Mouse (Mus musculus) heart, embryonic 16.5 days (tissue): ENCODE results near the gene E330017A01Rik. TPM values are rescaled to one million over a fixed set of nuclear protein-coding genes. Genes with fewer than 3 reads are reported as not detected.

Experiments
- ATAC-seq: fragments of 200-750 bp; cut with Nextera tagmentation; replicated peaks from 2 replicates; pipeline ENCODE4 v1.8.0; 2017; ENCODE audit warnings: moderate number of reproducible peaks; ENCODE audit not compliant: insufficient read depth, low FRiP score; ENCODE audit errors: extremely low read depth
- H3K27ac ChIP-seq: fragments of 300-500 bp; sonication (generic); 2 replicates; pipeline ENCODE4 v1.5.1; 2014; ENCODE audit warnings: mild to moderate bottlenecking, low read length, control low read depth, moderate library complexity
- H3K27me3 ChIP-seq: fragments of 300-500 bp; sonication (generic); 2 replicates; pipeline ENCODE4 v1.6.1; 2014; ENCODE audit warnings: low read length, mixed read lengths; ENCODE audit not compliant: control insufficient read depth, insufficient read depth
- H3K36me3 ChIP-seq: fragments of 300-500 bp; sonication (generic); 2 replicates; pipeline ENCODE4 v1.6.1; 2014; ENCODE audit not compliant: control insufficient read depth, insufficient read depth
- H3K4me1 ChIP-seq: fragments of 300-500 bp; sonication (generic); 2 replicates; pipeline ENCODE4 v1.6.1; 2014; ENCODE audit warnings: low read length, mixed read lengths; ENCODE audit not compliant: control insufficient read depth, insufficient read depth
- H3K4me2 ChIP-seq: fragments of 300-500 bp; sonication (generic); 2 replicates; pipeline ENCODE4 v1.6.1; 2014; ENCODE audit warnings: low read depth, mild to moderate bottlenecking, control low read depth, low read length
- H3K4me3 ChIP-seq: fragments of 300-500 bp; sonication (generic); 2 replicates; pipeline ENCODE4 v1.5.1; 2014; ENCODE audit warnings: mild to moderate bottlenecking, control low read depth, low read length
- H3K9ac ChIP-seq: fragments of 300-500 bp; sonication (generic); 2 replicates; pipeline ENCODE4 v1.6.1; 2014; ENCODE audit warnings: low read length, control low read depth
- H3K9me3 ChIP-seq: fragments of 300-500 bp; sonication (generic); replicated peaks from 2 replicates; pipeline ENCODE4 v1.6.1; 2016; ENCODE audit warnings: low read length; ENCODE audit not compliant: control insufficient read depth
- polyA plus RNA-seq: library from polyadenylated mRNA; unstranded; fragments of >200 nt; fragmentation: Nextera tagmentation; extraction: Ambion mirVana; gene quantifications from 2 replicates; pipeline ENCODE4 v1.2.1, GENCODE M21; 2015

E330017A01Rik gene
- polyA plus RNA-seq, 1 experiment from 2014 or later, result not detected

- Histone ChIP-seq H3K9ac (no peak overlapping the region), H3K4me2 (no peak overlapping the region), H3K27me3 (no peaks in the 10 kb centered on the region), H3K9me3 (no peaks in the 10 kb centered on the region), H3K4me3 (no peak overlapping the region), H3K4me1 (no peaks in the 10 kb centered on the region), H3K27ac (no peak overlapping the region), H3K36me3 (no peaks in the 10 kb centered on the region)
- no peak for ATAC-seq
Measured at GRCm38 (mm10) chr16:58589444-58589843, 49.1 kb downstream of the E330017A01Rik start.

Other genes with a start within 250 kb of the E330017A01Rik start
- gene Dcbld2, start 230.3 kb downstream of the E330017A01Rik start, polyA plus RNA-seq, result 7.5 and 8.6 TPM in 2 replicates
- 18.0 and 19.6 TPM in 2 replicates for gene St3gal6, start 114.5 kb downstream of the E330017A01Rik start, polyA plus RNA-seq
- gene Gm813, start 21.8 kb downstream of the E330017A01Rik start, polyA plus RNA-seq, result not detected in 2 replicates
- 33.3 and 37.1 TPM in 2 replicates for gene Cpox, start 31.6 kb upstream of the E330017A01Rik start, polyA plus RNA-seq
- gene Gpr15, start 80.3 kb upstream of the E330017A01Rik start, polyA plus RNA-seq, result 0.24 and 1.00 TPM in 2 replicates
- gene Cldnd1, start 89.2 kb upstream of the E330017A01Rik start, polyA plus RNA-seq, result 101 and 112 TPM in 2 replicates
- not detected in 2 replicates for gene Olfr172, start 124.4 kb upstream of the E330017A01Rik start, polyA plus RNA-seq
- gene Olfr173, start 161.5 kb upstream of the E330017A01Rik start, polyA plus RNA-seq, result not detected in 2 replicates
- gene Olfr175-ps1, start 188.0 kb upstream of the E330017A01Rik start, polyA plus RNA-seq, result not detected in 2 replicates
- not detected in 2 replicates for gene Olfr177, start 236.0 kb upstream of the E330017A01Rik start, polyA plus RNA-seq